Mouse (Mus musculus): ENCODE measurements around the gene Gphn.
"Not testable (repeated sequence)": the region's sequence is repeated elsewhere in the genome, so short reads cannot be mapped to it uniquely, and the experiment has no call there.

Gphn gene

GRCm38 (mm10) chr12:78389267-78389666 is 163.1 kb downstream of the Gphn start:
- DNase-seq = no peak

DNA sequence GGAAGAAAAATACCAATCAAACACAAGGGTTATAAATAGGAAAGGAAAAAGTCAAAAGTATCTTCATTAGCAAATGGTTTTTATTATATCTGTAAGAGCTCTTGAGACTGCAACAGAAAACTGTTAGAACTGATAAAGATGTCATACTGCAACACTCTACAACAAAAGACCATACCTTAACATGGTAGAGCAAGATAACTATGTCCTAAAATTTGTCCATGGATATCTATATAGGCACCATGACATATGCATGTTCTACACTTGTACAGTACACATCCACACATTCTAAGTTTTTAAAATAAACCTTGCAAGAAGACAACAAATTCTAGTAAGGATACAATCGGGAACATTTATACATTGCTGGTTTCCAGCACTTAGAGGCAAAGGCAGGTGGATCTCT is 169.1 kb downstream of the Gphn start:
- no peak for DNase-seq

GRCm38 (mm10) chr12:78407518-78407917 is 181.3 kb downstream of the Gphn start:
- DNase-seq = not testable (repeated sequence)

DNA sequence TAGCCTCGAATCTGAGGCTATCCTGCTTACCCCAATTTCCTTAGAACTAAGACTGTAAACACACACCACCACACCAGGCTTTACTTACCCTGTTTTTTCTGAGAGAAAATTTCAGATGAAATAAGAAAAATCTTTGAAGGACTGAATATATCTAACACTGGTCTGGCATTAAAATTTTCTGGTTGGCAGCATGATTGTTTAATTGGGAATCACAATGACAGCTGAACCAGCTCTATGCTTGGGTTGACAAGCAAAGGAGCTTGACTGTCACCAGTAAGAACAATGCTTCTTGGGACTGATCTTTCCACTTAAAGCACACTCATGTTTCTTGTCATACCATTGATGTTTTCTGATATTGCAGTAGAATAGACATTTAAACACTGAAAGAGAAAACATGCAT is 296.0 kb downstream of the Gphn start:
- DNase-seq = no peak

- DNase-seq = peak; percentile 2
Measured at GRCm38 (mm10) chr12:78522804-78523394, 296.7 kb downstream of the Gphn start.

- not testable (repeated sequence) for DNase-seq
Measured at GRCm38 (mm10) chr12:78537590-78537989, 311.4 kb downstream of the Gphn start.

- DNase-seq = no peak
Measured at GRCm38 (mm10) chr12:78550913-78551312, 324.7 kb downstream of the Gphn start.

DNA sequence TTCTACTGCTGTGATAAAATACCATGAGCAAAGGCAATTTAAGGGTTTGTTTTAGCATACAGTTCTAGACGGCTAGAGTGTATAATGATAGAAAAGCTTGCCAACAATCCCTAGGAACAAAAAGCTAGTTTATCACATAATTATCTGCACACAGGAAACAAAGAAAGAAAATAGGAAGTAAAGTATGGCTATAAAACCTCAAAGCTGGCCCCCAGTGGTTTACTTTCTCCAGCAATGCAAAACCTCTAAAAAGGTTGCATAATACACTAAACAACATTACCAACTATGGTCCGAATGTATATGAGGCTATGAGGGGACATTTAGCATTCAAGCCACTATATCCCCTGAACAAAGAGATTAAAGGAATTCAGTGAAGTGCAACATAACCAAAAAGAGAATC is 405.6 kb downstream of the Gphn start:
- DNase-seq = no peak

DNA sequence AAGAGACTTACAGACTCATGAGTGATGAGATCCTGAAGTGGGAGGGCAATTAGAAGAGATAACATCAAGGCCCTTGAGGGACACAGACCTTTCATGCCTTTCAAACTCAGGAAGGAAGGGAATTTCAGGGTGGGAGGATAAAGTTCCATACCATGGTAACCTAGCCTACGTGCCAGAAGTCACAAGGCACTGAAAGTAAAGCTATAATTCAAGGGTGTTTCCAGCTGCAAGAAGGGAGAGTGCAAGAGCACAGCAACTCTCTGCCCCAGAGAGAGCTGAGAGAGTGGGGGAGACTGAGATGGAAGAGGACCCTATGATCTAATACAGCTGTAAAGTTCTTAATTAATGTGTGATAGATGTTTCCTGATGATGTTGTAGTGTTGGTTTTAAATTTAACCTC is 413.3 kb downstream of the Gphn start:
- DNase-seq = no peak

DNA sequence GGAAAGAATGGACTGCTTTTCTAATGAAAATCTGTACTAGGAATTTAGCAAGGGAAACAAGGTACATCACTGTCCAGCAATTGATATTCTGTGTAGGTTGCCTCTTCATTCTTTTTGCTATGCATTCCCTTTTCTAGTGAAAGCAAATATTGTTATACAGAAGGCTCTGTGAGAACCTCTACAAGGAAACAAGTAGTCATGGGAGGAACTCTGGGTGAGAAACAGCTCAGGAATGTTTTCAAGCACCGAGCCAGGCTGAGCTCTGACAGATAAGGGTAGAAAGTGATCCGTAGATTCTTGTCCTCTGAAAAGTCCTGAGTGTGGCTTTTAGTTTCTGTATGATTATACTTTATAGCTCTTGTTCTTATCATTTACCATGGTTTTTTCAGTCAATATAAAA is 413.9 kb downstream of the Gphn start:
- no peak for DNase-seq

GRCm38 (mm10) chr12:78641220-78641619 is 415.0 kb downstream of the Gphn start:
- no peak for DNase-seq

- DNase-seq = no peak
Measured at GRCm38 (mm10) chr12:78643691-78644090, 417.5 kb downstream of the Gphn start.

DNA sequence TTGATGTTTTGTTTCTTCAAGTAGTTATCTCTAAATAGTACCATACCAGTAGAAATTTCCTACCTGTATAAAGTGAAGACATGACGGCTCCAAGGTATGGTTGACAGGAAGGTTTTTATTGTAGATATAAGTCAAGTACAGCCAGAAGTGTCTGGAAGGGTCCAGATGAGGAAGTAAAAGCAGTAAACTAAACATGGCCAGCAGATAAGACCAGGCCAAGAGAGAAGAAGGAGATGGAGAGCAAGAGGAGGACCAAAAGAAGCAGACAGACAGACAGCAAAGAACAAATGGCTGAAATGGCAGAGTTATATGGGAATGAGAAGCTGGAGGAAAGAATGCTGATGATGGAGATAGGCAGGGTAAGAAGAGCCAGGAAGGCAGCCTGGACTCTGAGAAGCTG is 419.1 kb downstream of the Gphn start:
- no peak for DNase-seq

GRCm38 (mm10) chr12:78659718-78660304 is 433.6 kb downstream of the Gphn start:
- no peak for DNase-seq

- DNase-seq = no peak
Measured at GRCm38 (mm10) chr12:78678101-78678806, 452.1 kb downstream of the Gphn start.

DNA sequence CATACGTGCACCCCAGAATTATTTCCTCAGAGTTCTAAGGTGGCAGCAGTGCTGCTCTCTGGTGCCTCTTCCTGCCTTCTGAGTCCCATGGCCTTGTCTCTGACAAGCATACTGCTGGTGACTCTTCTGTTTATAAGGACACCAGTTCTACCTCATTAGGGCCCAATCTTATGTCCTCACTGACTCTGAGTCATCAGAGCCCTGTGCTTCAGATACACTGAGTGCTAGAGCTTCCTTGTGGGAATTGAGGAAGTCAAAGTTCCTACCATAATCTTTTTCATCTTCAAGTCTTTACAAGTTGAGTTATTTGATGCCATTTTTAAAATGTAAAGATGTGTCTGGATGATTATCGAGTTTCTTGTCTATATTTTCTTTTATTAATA is 452.6 kb downstream of the Gphn start:
- DNase-seq = no peak

- DNase-seq = no peak
Measured at GRCm38 (mm10) chr12:78681048-78681447, 454.9 kb downstream of the Gphn start.

- DNase-seq = no peak
Measured at GRCm38 (mm10) chr12:78682279-78682678, 456.1 kb downstream of the Gphn start.

- DNase-seq = no peak
Measured at GRCm38 (mm10) chr12:78685669-78686215, 459.6 kb downstream of the Gphn start.

- DNase-seq = no peak
Measured at GRCm38 (mm10) chr12:78688876-78689275, 462.7 kb downstream of the Gphn start.

DNA sequence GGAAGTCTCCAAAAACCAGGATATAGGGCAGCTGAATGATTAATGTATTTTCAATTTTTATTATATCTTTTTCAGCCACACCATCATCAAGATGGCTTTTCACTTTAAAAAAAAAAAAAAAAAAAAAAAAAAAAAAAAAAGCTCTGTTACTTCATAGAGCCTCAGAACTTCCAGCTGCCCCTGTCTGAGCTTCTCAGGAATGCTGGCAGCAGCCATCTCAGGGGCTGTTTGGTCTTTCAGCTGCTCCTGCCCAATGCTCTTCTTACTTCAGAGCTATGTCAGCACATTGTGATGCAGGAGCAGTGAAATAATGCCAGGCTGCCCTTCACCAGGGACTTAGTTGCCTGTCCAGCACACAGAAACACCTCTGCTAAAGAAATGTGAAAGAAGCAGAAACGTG is 465.1 kb downstream of the Gphn start, which contains the start of gene Fam71d:
Gene Fam71d, plus strand, starts transcription at position 211 of the 400 bp plus-strand sequence.
- DNase-seq = peak; percentile 9

- no peak for DNase-seq
Measured at GRCm38 (mm10) chr12:78693281-78693680, 467.1 kb downstream of the Gphn start.

DNA sequence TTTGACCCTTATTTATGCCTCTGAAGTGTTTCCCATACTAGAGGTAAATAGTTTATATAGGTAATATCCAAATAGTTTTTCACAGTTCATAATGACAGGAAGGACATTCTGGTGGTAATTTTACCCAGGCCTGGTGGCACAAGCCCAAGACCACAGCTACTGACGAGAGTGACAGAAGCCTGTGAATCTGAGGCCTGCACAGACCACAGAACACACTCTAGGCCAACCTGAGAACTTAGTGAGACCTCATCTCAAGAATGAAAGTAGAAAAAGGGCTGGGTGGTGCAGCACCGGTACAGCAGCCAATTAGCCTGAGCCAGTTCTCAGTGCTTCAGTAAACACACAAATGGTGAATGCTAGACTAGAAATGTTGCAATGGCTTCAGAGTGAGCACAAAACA is 491.6 kb downstream of the Gphn start:
- no peak for DNase-seq

GRCm38 (mm10) chr12:78727723-78728122 is 501.5 kb downstream of the Gphn start:
- no peak for DNase-seq

Data from lung, postnatal 10 days (tissue).